Mouse (Mus musculus): ENCODE results near the gene Ptgfrn.

The Ptgfrn gene

DNA sequence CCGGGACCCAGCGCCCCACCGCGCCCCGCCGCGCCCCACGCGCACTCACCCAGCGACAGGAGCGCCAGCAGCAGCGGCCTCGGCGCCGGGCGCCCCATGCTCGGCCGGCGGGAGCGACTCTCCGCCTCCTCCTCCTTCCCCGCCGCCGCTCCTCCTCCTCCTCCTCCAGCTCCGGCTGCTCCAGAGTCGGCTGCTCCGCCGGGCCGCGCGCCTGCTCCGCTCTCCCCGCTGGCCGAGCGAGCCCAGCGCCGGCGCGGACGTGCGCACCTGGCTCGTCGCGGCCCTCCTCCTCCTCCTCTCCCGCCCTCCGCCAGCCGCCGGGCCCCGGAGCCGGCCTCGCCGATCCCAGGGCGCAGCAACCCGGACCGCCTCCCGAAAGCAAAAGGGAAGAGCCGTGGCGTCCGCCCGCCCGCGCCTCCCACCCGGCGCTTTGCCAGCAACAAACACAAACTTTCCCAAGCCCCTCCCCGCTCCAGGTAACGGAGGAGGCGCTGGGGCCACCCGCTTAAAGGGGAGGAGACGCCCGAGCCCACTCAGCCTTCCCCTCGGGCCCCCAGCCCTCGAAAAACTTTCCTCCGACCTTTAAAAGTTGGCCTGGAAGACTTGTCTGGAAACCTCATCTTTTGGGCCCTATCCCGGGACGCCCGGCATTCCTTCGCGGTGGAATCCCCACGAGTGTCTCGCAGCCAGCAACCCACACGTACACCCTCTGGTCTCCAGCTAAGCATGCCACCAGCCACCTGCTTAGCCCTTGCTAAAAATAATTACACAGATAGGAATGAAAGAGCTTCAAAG is at the start of gene Ptgfrn:
Ptgfrn (minus strand) TSS at position 236 of the 795 bp plus-strand sequence.
- DNase-seq (ENCODE audit: low read depth, low spot score): peak; percentile 46

DNA sequence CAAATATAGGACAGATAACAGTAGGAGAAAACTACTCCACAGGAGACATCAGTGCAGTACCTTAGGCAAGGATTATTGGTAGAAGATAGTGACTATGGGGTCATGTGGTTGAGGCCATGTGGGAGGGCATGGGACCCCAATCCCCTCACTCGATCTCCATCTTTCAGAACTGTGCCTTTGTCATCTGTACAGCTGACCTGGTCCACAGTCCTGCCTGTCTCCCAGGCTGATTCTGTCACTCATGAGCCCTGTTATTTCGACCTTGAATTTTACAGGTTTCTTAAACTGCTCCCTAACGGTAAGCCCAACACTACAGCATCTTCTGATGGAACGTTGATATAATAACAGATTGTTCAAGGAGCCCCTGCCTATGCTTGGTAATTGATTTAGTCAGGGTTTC is 49.6 kb upstream of the Ptgfrn start:
- DNase-seq (ENCODE audit: low read depth, low spot score): no peak

DNA sequence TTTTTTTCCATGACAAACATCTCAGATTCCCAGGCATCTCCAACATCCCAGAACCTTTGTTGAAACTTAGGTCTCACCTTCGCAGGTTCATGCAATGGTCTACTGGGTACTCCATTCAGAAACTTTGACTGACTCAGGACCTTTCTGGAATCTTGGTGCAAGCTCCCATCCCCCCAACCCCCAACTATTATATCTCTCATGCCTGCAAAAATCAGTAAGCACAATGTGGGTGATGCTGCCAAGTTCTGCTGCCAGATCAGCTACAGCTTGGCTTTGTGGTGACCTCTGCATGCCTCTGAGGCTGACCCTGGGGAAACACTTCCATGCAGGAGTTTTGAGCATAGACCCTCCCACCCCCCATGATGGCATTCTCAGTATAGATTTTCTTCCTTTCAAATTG is 44.0 kb upstream of the Ptgfrn start:
- DNase-seq (ENCODE audit: low read depth, low spot score): no peak

DNA sequence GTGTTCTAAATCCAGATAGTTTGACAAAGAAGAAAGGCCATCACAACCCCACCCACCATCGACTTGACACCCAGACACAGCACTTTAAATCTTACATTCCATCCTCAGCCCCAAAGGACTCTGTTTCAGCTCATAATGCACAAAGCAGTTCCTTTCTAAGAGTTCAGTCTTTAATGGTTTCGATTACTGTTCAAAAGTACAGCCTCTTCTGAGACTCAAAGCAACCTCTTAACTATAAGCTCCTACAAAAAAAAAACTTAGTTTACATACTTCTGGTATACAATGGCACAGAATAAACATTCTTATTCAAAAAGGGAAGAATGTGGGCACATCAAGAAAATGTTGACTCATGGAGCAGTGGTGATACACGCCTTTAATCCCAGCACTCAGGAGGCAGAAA is 43.3 kb upstream of the Ptgfrn start:
- DNase-seq (ENCODE audit: low read depth, low spot score): no peak

DNA sequence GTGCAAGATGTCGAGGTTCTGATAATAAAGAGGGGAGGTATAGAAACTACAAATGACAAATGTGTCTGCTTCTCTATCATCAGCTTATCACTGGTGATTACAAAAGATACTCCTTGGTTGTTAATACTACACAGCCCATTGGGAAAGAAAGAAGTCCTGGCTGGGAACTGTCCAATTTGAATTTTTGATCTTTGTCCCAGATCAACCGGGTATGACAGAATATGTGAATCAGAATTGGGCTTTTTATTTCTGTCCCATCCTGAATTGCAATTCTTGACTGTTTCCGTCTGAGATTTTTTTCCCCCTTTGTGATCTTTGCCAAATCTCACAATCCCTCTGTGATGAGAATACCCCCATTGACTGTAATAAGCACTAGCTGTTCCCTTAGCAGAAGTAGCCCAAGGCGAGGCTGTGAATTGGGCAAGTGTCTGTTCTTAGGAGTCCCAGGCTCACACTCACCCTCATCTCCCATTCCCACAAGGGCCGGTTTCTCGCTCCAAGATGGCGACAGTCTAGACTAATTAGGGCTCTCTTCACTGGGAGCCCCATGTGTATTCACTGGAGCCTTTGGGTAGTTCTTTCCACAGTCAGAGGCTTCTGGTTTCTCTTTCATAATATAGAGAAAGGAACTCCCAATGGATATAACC is 36.2 kb upstream of the Ptgfrn start:
- DNase-seq (ENCODE audit: low read depth, low spot score): no peak

DNA sequence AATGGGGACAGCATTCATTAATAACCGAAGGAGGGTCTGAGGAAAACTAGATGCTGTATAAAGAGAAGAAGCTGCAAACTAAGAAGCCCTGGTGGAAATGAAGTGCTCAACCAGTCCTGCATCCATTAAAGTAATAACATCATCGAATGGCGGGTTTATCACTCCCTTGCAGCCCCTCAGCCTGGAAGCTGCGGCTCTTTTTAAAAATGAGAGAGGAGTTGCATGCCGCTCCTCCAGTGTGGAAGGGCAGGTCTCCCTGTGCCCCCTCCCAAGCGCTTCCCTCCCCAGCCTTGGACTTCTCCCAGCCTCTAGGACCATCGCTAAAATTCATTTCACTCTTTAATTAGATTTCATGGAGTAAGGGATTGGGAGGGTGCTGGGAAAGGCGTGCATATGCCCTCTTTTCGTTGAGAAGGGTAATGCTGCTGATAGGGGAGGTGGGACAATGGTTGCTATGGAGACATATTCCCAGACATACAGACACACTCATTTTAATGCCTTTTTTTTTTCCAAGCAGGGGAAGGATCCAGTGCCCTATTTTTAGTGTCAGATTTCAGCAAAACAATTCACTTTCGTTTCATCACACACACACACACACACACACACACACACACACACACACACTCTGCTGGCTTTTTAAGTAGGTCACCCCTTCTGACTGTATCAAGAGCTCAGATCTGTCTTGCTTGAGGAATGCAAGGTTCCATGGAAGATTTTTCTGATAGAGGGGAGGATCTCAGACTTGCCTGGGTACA is 35.4 kb upstream of the Ptgfrn start:
- DNase-seq (ENCODE audit: low read depth, low spot score): peak; percentile 49

DNA sequence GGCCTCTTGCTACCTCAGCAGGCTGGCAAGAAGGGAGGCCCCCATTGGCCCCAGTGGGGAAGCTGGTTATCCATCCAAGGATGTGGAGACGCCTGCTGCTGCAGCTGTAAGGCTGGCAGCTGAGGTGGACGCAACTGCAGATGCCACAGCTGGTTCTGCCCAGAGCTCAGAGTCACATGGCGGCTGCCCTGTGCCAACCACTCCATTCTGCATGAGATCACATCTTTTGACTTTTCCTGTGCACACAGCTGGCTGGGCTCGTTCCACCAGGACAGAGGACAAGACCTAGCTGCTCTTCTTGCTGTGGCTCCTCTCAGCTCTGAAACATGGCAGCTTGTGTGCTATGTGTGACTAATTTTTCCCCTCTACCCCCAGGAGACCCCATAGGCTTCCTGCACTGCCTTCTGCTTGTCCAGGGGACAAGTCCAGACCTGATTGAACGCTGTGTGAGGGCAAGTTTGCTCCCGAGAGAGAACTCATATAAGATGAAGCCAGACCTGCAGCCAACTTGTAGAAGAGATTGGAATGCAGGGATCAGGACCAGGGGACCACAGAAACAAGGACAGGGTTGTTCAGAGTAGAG is 34.4 kb upstream of the Ptgfrn start:
- DNase-seq (ENCODE audit: low read depth, low spot score): no peak

DNA sequence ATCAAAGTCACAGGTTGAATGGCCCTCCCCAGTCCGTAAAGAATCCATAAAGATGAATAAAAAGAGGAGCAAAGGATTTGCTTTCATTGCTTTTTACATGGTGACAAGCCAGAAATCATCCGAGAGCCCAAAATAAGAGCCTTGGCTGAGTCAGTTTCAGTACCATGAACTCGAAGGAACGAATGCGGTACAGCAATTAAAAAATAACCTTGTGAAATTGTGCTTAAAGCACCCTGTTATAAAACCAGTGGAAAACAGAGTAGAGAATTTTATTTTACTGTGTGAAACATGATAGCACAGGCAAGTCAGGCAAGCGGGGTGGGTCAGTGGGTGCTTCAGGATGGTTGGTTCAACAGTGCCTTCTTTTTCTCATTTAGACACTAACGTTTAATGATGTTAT is 33.4 kb upstream of the Ptgfrn start:
- no peak for DNase-seq (ENCODE audit: low read depth, low spot score)

DNA sequence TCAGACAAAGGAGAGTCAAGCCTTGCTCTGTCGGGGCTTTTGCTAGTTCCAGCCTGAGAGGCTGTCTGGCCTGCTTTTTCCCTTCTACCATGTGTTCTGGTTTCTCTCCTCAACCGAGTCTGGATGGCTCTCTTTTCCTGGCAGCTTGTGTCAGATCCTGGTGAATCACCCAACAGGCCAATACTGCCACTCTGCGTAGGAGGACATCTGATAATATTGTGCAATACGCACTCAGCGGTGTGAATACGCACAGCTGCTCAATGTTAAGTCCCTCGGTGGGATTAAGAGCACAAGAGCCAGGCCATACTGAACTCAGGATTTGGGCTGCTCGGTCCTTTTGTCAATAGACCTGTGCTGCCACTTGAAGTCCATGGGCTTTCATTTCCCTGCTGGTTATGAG is 31.8 kb upstream of the Ptgfrn start:
- DNase-seq (ENCODE audit: low read depth, low spot score): no peak

DNA sequence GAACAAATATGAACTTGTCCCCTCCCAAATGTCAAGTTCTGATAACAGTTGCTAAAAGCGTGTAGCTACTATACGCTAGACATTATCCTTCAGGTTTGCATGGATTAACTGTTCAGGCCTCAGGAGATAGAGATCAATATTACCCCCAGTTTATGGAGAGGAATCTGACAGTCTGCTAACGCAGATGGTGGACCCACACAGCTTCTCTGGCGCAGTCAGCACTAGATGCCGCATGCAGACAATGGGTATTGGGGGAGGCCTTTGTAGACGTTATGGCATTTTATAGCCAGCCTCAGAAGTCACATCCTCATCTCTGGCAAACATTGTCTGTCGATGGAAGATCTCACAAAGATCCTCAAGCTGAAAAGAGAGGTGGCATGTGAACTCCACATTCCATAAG is 29.9 kb upstream of the Ptgfrn start:
- DNase-seq (ENCODE audit: low read depth, low spot score): no peak

DNA sequence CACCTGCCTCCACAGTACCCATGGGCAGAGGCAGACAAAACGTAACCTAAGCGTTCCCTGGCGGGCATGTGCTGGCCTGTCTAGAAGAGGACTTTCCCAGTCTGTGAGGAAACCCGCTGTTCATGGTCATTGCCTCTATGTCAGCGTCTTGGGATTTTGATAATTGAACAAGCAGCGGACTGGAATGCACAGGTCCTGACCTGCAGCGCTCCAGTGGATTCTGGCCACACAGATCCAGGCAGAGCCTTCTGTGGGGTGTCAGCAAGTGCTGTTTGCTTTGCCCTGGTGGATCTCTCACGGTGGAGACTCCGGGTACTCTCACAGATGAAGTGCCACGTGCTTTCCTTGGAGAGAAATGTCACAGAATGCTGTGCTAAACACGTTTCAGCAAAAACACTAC is 26.4 kb upstream of the Ptgfrn start:
- no peak for DNase-seq (ENCODE audit: low read depth, low spot score)

DNA sequence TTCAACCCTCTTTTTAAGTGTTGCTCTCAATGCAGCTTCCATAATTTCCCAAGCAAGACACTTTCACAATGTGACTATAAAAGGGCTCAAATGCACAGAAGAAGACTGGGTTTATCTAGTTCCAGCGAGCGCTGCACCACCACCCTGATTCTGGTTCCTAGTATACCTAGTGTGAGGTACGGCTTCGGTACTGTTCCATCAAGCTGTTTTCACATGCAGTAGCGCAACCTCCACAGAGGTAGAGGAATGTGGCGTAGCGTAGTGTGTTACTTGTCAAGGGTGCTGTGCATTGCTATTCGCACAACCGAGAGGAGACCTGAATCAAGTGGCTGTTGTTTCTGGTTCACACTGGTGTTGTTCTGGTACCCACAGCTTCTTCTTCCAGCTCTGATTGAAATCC is 24.8 kb upstream of the Ptgfrn start:
- DNase-seq (ENCODE audit: low read depth, low spot score): no peak

DNA sequence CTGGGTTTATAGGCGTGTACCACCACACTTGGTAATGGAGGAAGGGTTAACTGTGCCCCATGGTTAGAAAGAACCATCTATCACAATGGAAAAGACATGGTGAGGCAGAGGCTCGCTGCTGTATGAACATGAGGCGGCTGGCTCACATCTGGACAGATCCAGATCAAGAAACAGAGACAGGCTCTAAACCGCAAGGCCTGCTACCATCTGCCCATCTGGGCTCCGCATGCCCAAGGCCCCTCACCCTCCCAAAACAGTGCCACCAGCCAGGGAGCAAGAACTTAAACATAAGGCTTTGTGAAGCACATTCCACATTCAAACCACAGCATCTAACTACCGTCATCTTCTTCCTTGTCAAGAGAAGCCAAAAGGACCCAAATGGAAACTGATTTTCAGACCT is 22.9 kb upstream of the Ptgfrn start:
- no peak for DNase-seq (ENCODE audit: low read depth, low spot score)

DNA sequence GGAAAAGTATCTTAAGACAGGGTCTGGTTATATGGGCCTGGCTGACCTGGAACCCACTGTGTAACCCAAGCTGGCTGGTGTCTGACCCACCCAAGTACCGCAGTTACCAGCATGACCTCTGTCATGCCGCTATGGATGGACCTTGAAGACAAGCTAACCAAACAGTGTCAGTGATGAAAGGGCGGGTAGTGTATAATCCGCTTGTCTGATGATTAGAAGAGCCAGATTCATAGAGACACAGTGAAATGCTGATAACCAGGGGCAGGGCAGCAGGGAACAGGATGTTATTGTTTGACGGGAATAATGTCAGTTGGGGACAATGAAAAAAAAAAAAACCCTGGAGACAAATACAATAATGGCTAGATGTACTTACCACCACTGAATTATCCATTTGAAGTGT is 21.7 kb upstream of the Ptgfrn start:
- no peak for DNase-seq (ENCODE audit: low read depth, low spot score)

DNA sequence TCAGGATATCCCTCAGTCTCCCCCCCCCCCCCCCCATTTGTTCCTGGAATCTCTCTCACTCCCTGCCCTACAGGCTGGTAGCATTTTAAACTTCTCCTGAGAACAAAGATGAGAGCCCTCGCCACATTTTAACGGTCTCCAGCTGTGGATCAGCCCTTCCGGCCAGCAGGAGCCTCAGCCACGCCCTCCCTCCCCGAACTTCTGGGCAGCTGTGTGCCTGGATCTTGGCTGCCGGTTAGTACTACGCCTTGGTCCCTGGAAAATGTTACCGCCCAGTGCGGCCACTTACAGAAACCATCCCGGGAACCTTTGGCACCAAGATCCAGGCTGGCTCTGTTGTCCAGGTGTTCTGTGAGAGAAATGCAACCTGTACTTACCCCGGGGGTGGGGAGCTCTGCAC is 20.4 kb upstream of the Ptgfrn start:
- DNase-seq (ENCODE audit: low read depth, low spot score): no peak

DNA sequence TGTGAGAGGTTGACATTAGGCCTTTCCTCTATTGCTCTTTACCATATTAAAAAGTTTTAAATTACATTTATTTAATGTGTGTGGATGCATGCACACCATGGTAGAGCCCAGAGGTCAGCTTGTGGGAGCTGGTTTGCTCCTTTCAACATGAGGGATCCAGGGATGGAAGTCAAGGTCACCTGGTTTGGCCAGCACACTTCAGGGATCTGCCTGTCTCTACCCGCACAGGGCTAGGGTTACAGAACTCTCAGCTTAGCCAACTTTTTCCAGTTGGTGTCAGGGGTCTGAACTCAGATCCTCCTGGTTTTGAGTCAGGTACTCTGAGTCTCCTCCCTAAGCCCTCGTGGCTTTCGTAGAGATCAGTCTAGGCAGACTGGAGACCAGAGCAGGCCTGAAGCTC is 19.5 kb upstream of the Ptgfrn start:
- DNase-seq (ENCODE audit: low read depth, low spot score): no peak

DNA sequence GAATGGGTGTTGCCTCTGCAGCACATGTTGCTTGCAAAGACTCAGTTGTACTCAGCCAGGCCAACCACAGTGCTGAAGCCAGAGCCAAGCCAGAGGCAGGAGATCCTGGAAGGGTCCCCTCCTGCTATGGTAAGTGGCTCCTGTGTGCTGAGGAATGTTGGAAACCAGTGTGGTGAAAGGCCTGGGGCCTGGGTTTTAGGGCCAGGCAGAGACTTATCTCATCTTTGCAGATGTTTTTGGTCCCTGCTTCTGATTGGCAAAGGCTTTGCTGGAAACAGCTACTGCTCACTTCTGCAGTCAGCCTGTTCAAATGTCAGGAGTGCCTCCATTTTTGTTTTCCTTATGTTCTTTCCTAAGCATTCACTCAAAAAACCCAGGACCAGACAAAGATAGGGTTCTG is 19.0 kb upstream of the Ptgfrn start:
- no peak for DNase-seq (ENCODE audit: low read depth, low spot score)

DNA sequence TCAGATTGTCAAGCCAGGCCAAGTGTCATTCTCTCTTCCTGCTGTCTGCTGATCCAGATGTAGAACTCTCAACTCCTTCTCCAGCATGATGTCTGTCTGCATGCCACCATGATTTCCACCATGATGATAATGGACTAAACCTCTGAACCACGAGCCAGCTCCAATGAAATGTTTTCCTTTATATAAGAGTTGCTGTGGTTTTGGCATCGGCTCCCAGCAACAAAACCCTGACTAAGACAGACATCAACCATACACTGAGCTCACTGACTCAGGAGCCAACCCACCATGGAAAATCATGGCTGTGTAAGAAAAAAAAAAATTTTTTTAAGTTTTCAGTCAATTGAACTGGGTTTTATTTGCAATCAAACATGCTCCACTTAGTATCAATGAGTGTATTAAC is 17.7 kb upstream of the Ptgfrn start:
- no peak for DNase-seq (ENCODE audit: low read depth, low spot score)

DNA sequence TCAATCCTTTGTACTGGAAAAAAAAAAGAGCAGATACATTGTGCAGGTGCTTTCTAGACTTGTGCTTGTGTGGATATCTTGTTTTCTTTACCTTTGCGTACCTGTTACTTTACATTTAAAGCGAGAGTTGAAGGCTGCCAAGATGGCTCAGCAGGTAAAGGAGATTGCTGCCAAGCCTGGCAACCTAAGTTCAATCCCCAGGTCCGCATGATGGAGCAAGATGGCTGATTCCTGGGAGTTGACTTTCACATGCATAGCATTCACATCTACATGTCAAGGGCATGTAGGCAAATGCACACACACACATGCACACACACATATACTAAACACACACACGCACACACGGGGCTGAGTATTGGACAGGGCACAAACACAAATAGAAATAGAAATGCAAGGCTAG is 14.6 kb upstream of the Ptgfrn start:
- DNase-seq (ENCODE audit: low read depth, low spot score): no peak

DNA sequence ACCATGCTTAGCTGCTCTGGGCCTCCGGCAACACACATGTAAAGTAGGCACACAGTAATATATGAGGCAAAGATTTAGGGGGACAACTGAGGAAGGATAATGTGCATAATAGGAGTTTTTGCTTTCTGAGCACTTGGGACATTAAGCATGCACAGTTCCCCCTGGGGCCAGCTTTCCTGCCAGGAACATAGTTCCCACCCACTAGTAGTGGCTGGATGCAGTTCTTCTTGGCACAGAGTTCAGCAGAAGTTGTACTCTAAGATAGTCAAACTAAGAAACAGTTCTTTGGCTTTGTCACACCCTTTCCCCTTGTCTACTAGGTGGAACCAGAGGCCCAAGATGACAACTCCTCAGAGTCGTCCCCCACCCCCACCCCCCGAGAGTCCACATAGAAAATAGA is 12.4 kb upstream of the Ptgfrn start:
- DNase-seq (ENCODE audit: low read depth, low spot score): no peak

DNA sequence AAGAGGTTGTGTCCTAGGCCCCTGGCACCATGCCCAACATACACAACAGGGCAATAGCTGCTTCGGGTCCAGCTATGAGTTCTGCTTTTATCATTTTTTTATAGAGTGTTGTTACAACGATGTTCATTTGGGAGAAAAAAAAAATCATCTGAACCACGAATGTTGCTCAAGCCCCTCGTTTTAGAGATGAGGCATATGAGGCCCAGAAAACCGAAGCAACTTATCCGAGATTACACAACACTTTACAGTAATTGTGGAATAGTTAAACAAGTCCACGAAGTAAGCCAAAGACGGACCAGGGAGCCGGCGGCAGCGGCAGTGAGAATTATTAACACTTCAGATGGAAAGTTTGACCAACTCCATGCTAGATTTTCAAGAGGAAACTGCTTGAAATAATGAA is 7.7 kb upstream of the Ptgfrn start:
- no peak for DNase-seq (ENCODE audit: low read depth, low spot score)

DNA sequence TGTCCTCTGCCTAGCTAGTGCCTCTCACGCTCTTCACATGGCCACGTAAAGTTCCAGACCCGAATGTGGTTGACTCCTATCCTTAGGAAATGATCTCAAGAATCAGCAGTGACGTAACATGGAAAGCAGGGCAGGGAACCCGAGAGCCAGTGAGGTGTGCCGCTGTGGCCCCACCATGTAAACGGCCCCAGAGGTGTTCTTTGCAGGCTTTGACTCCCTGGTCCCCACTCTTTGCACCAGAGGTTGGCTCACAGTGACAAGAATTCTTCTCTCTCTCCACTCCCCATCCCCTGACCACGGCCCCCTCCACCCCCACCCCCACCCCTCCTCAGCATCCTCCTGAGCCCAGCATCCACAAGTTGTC is 7.3 kb upstream of the Ptgfrn start:
- DNase-seq (ENCODE audit: low read depth, low spot score): no peak
